Mouse (Mus musculus): Measurements from ENCODE around the gene Zfp747.

DNA sequence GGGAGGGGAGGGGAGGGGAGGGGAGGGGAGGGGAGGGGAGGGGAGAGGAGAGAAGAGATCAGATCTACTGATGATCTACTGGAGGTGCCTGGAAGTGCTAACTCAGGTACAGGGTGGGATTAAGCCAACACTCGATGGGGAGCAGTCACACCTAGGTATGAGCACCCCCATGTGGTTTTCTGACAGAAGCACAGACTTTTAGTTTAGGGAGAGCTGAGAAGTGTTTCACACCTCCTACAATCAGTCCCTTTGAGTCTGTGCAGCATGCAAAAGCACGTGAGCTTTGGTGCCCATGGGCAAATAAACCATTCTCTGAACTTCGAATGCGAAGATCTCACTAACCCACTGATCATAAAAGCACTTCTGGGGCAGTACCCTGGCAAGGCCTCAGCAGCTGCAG lies 33.5 kb downstream of the Zfp747 start:
- TF ChIP-seq GATA1 (IDR thresholded peaks at IDR 0.05; ENCODE audit: low read length) (no peak), TAL1 (IDR thresholded peaks at IDR 0.05; ENCODE audit: low read length) (no peak)
